Mouse (Mus musculus): ENCODE measurements around the gene Hpse2. TPM values are rescaled to one million over a fixed set of nuclear protein-coding genes. Genes with fewer than 3 reads are reported as not detected.

Hpse2 gene
- polyA plus RNA-seq, 1 experiment from 2014 or later, result 3.8 TPM

DNA sequence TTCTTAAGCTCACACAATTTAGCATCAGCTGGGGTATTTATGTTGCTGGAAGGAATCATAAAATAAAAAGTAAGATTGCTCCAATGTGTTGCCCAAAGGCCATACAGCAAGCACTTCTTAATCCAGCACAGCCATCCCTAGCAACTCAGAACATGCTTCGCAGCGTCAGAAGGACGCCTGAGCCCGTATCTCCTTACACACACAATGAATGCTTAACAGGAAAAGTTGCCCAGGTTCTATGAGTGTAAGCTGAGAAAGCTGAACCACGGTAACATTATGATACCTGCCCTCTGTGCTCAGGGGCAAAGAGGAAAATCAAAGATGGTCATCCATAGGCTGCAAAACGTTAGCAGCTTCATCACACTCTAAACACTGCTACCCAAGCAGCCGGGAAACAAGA, 241.3 kb downstream of the Hpse2 start:
- H3K27ac ChIP-seq, result no peak overlapping the region
- WGBS, result 75% methylated on average over 7 of the region's 7 CpGs
- H3K4me1 ChIP-seq, result no peaks in the 10 kb centered on the region
- H3K27me3 ChIP-seq, result no peaks in the 10 kb centered on the region
- no peaks in the 10 kb centered on the region for H3K9me3 ChIP-seq
- H3K36me3 ChIP-seq (replicated peaks), result no peaks in the 10 kb centered on the region
- H3K4me3 ChIP-seq (replicated peaks), result no peak overlapping the region
- ATAC-seq (ENCODE audit: low FRiP score), result no peak
- no peak overlapping the region for H3K9ac ChIP-seq
- no peak overlapping the region for H3K4me2 ChIP-seq

- H3K4me3 ChIP-seq (replicated peaks), result no peak overlapping the region
- no peaks in the 10 kb centered on the region for H3K9me3 ChIP-seq
- no peak overlapping the region for H3K4me2 ChIP-seq
- no peaks in the 10 kb centered on the region for H3K36me3 ChIP-seq (replicated peaks)
- H3K4me1 ChIP-seq, result no peaks in the 10 kb centered on the region
- WGBS, result 85% methylated on average over 3 of the region's 3 CpGs
- H3K27me3 ChIP-seq, result no peaks in the 10 kb centered on the region
- no peak for ATAC-seq (ENCODE audit: low FRiP score)
- no peak overlapping the region for H3K9ac ChIP-seq
- H3K27ac ChIP-seq, result no peak overlapping the region
Observed at GRCm38 (mm10) chr19:43141646-43142045, 246.5 kb downstream of the Hpse2 start.

DNA sequence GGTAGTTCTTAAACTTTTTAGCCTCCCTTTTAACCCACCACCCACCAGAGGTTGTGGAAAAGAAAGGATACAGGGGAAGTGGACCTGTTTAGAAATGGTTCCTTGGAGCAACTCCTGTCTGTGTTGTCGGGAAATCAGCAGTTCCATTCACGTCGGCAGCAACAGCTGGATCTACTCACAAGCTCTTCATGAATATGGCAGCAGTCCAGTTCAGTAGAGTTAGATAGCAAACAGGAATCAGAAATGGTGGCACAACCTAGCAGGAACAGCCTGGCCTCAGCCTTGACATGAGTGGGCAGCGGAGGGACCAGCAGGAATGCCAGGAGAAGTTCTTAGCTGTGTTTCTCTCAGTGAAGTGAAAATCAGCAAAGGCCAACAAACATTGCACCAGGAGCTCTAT, 278.4 kb downstream of the Hpse2 start:
- Histone ChIP-seq H3K9me3 (0 out of 2 replicates have a peak, but pooled peaks cover 8% of the 10 kb centered on the region), H3K27ac (no peak overlapping the region), H3K4me1 (no peaks in the 10 kb centered on the region), H3K9ac (no peak overlapping the region), H3K4me2 (no peak overlapping the region), H3K36me3 (replicated peaks) (no peaks in the 10 kb centered on the region), H3K27me3 (no peaks in the 10 kb centered on the region), H3K4me3 (replicated peaks) (no peak overlapping the region)
- no peak for ATAC-seq (ENCODE audit: low FRiP score)
- WGBS, result 95% methylated on average over 4 of the region's 4 CpGs

GRCm38 (mm10) chr19:43096915-43097314, 291.2 kb downstream of the Hpse2 start:
- no peaks in the 10 kb centered on the region for H3K27me3 ChIP-seq
- H3K9me3 ChIP-seq, result no peaks in the 10 kb centered on the region
- H3K4me1 ChIP-seq, result no peaks in the 10 kb centered on the region
- H3K27ac ChIP-seq, result no peak overlapping the region
- H3K9ac ChIP-seq, result no peak overlapping the region
- no peak for ATAC-seq (ENCODE audit: low FRiP score)
- no peak overlapping the region for H3K4me2 ChIP-seq
- H3K4me3 ChIP-seq (replicated peaks), result no peak overlapping the region
- no peaks in the 10 kb centered on the region for H3K36me3 ChIP-seq (replicated peaks)
- 83% methylated on average over 2 of the region's 2 CpGs for WGBS

DNA sequence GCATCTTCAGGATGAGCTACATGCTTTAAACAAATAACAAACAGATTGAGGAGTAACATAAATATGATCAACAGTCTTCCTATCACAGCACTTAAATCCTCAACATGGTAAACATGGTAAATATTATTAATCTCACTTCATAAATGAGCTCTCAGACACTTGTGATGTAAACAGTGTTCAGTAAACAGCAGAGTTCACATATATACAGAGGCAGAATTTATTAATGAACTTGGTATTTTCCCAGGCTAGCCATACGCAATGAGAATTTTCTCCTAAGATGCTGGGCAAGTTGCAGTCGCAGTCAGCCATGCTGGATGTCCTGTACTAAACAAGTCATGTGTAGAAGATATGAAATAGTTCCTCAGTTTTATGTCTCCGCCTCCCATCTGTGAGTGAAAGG, 300.9 kb downstream of the Hpse2 start:
- no peaks in the 10 kb centered on the region for H3K27me3 ChIP-seq
- WGBS, result 88% methylated on average over 3 of the region's 3 CpGs

DNA sequence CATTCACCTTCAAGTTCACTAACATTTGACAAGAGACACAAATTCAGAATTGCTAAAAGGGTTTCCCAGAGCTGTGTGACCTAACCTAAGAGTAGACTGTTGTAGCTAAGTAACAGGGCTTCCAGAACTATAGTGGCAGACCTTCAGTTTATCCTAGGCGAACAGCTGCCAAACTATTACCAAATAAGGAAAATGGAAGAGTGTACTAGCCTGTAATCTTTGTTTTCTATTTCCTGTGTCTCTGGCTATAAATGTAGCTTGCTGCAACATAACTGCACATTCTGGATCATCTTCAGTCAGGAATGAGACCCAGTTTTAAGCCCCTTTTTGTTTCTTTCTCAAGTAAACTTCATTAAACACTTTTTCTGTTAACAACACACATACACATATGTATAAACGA, 324.0 kb downstream of the Hpse2 start:
- H3K36me3 ChIP-seq (replicated peaks), result no peaks in the 10 kb centered on the region
- no peak overlapping the region for H3K9ac ChIP-seq
- no peak for ATAC-seq (ENCODE audit: low FRiP score)
- no peak overlapping the region for H3K4me2 ChIP-seq
- no peak overlapping the region for H3K4me3 ChIP-seq (replicated peaks)
- no peaks in the 10 kb centered on the region for H3K27me3 ChIP-seq
- WGBS, result 85% methylated on average over 2 of the region's 2 CpGs
- H3K4me1 ChIP-seq, result no peaks in the 10 kb centered on the region
- H3K9me3 ChIP-seq, result no peaks in the 10 kb centered on the region
- H3K27ac ChIP-seq, result no peak overlapping the region

More for the DNA sequence above, 300.9 kb downstream of the Hpse2 start:
- H3K4me1 ChIP-seq, result no peaks in the 10 kb centered on the region
- no peak overlapping the region for H3K27ac ChIP-seq
- no peak for ATAC-seq (ENCODE audit: low FRiP score)
- no peak overlapping the region for H3K4me2 ChIP-seq
- no peak overlapping the region for H3K9ac ChIP-seq
- no peaks in the 10 kb centered on the region for H3K9me3 ChIP-seq
- no peaks in the 10 kb centered on the region for H3K36me3 ChIP-seq (replicated peaks)
- no peak overlapping the region for H3K4me3 ChIP-seq (replicated peaks)

DNA sequence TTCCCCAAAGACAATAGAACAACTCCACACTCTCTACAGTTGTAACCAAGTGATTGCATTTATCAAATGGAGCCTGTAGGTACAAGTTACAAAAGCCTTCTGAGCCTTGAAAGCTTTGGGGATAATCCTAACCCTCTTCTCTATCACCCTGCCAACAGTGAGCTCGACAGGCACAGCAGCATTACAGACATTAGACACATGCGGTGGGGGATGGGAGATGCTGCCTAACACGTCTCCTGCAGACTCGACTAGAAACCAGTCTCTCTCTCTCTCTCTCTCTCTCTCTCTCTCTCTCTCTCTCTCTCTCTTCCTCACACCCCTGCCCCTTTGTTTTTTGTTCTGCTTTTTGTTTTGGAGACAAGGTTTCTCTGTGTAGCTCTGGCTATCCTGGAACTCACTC, 343.6 kb downstream of the Hpse2 start:
- Histone ChIP-seq H3K4me2 (no peak overlapping the region), H3K27ac (no peak overlapping the region), H3K36me3 (replicated peaks) (no peaks in the 10 kb centered on the region), H3K9ac (no peak overlapping the region), H3K4me1 (no peaks in the 10 kb centered on the region), H3K4me3 (replicated peaks) (no peak overlapping the region), H3K27me3 (no peaks in the 10 kb centered on the region), H3K9me3 (no peaks in the 10 kb centered on the region)
- 39% methylated on average over 4 of the region's 4 CpGs for WGBS
- ATAC-seq (ENCODE audit: low FRiP score), result no peak

- no peak overlapping the region for H3K4me2 ChIP-seq
- WGBS, result 84% methylated on average over 2 of the region's 2 CpGs
- H3K9me3 ChIP-seq, result no peaks in the 10 kb centered on the region
- no peak overlapping the region for H3K4me3 ChIP-seq (replicated peaks)
- no peak for ATAC-seq (ENCODE audit: low FRiP score)
- H3K9ac ChIP-seq, result no peak overlapping the region
- H3K27ac ChIP-seq, result no peak overlapping the region
- H3K36me3 ChIP-seq (replicated peaks), result no peaks in the 10 kb centered on the region
- no peaks in the 10 kb centered on the region for H3K27me3 ChIP-seq
- H3K4me1 ChIP-seq, result no peaks in the 10 kb centered on the region
Observed at GRCm38 (mm10) chr19:43042721-43043120, 345.4 kb downstream of the Hpse2 start.

- 79% methylated on average over 2 of the region's 2 CpGs for WGBS
- ATAC-seq (ENCODE audit: low FRiP score), result no peak
Observed at GRCm38 (mm10) chr19:43042211-43042610, 345.9 kb downstream of the Hpse2 start.

GRCm38 (mm10) chr19:43036381-43036780, 351.8 kb downstream of the Hpse2 start:
- 92% methylated on average over 4 of the region's 4 CpGs for WGBS

More at GRCm38 (mm10) chr19:43042211-43042610, 345.9 kb downstream of the Hpse2 start:
- Histone ChIP-seq H3K4me2 (no peak overlapping the region), H3K9me3 (no peaks in the 10 kb centered on the region), H3K27me3 (no peaks in the 10 kb centered on the region), H3K9ac (no peak overlapping the region), H3K4me3 (replicated peaks) (no peak overlapping the region), H3K27ac (no peak overlapping the region), H3K36me3 (replicated peaks) (no peaks in the 10 kb centered on the region), H3K4me1 (no peaks in the 10 kb centered on the region)

GRCm38 (mm10) chr19:43027305-43027704, 360.9 kb downstream of the Hpse2 start:
- Histone ChIP-seq H3K9ac (no peak overlapping the region), H3K4me3 (replicated peaks) (no peak overlapping the region), H3K27me3 (no peaks in the 10 kb centered on the region), H3K4me1 (no peaks in the 10 kb centered on the region), H3K9me3 (no peaks in the 10 kb centered on the region), H3K4me2 (no peak overlapping the region), H3K36me3 (replicated peaks) (no peaks in the 10 kb centered on the region), H3K27ac (no peak overlapping the region)
- no peak for ATAC-seq (ENCODE audit: low FRiP score)
- 38% methylated on average over 4 of the region's 4 CpGs for WGBS

More at GRCm38 (mm10) chr19:43036381-43036780, 351.8 kb downstream of the Hpse2 start:
- no peak for ATAC-seq (ENCODE audit: low FRiP score)
- no peak overlapping the region for H3K4me3 ChIP-seq (replicated peaks)
- H3K9ac ChIP-seq, result no peak overlapping the region
- no peaks in the 10 kb centered on the region for H3K27me3 ChIP-seq
- no peak overlapping the region for H3K4me2 ChIP-seq
- no peaks in the 10 kb centered on the region for H3K9me3 ChIP-seq
- H3K4me1 ChIP-seq, result no peaks in the 10 kb centered on the region
- no peaks in the 10 kb centered on the region for H3K36me3 ChIP-seq (replicated peaks)
- H3K27ac ChIP-seq, result no peak overlapping the region

- no peak overlapping the region for H3K4me3 ChIP-seq (replicated peaks)
- no peak overlapping the region for H3K27ac ChIP-seq
- H3K27me3 ChIP-seq, result no peaks in the 10 kb centered on the region
- no peak for ATAC-seq (ENCODE audit: low FRiP score)
- H3K4me1 ChIP-seq, result peaks cover 3% of the 10 kb centered on the region; the same call in 1 of the 2 replicates
- no peaks in the 10 kb centered on the region for H3K36me3 ChIP-seq (replicated peaks)
- no peak overlapping the region for H3K4me2 ChIP-seq
- 89% methylated on average over 3 of the region's 3 CpGs for WGBS
- no peak overlapping the region for H3K9ac ChIP-seq
- no peaks in the 10 kb centered on the region for H3K9me3 ChIP-seq
Observed at GRCm38 (mm10) chr19:43022611-43023173, 365.5 kb downstream of the Hpse2 start.

DNA sequence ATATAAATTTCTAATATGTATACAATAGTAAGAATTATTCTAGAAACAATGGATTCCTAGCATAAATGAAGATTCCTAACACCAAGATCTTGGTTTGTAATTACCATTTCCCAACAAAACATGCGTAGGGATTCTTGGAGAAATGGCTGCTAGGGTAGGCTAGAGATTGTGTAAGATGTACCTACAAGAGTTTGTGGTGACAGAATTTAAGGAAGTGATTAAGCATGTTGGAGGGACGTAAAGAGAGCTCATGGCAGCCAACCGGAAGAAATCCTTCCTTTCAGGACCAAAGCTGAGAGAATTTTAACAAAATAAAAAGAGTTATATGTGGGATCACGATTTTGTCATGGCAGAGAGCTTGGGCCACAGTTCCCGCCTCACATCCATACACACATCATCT, 369.4 kb downstream of the Hpse2 start:
- Histone ChIP-seq H3K4me2 (no peak overlapping the region), H3K4me1 (peaks cover 5% of the 10 kb centered on the region; the same call in 1 of the 2 replicates), H3K9me3 (no peaks in the 10 kb centered on the region), H3K9ac (no peak overlapping the region), H3K27me3 (no peaks in the 10 kb centered on the region), H3K27ac (no peak overlapping the region), H3K36me3 (replicated peaks) (no peaks in the 10 kb centered on the region), H3K4me3 (replicated peaks) (no peak overlapping the region)
- WGBS, result 81% methylated on average over 5 of the region's 5 CpGs
- ATAC-seq (ENCODE audit: low FRiP score), result no peak

Measured in forebrain, embryonic 12.5 days (tissue).